Mouse (Mus musculus) cerebellum, adult 2 months (tissue): ENCODE data around the gene Hectd3. TPM values are rescaled to one million over a fixed set of nuclear protein-coding genes. Genes with fewer than 3 reads are reported as not detected.

Source experiments
- DNase-seq, 2 experiments: peaks; one replicate each; pipeline ENCODE4 v3.0.0; 2021
- H3K27ac ChIP-seq: fragments of 200-500 bp; 2 replicates; pipeline ENCODE4 v1.5.1; 2012; ENCODE audit warnings: low read length, control low read depth, inconsistent platforms; ENCODE audit not compliant: insufficient read depth
- H3K27me3 ChIP-seq: fragments of 200-500 bp; 2 replicates; pipeline ENCODE4 v1.6.1; 2012; ENCODE audit warnings: inconsistent platforms, mild to moderate bottlenecking, low read length, moderate library complexity; ENCODE audit not compliant: control insufficient read depth, insufficient read depth
- H3K4me1 ChIP-seq: fragments of 200-500 bp; 2 replicates; pipeline ENCODE4 v1.6.1; 2011; ENCODE audit warnings: low read length; ENCODE audit not compliant: control insufficient read depth, insufficient read depth
- H3K4me3 ChIP-seq: fragments of 200-500 bp; replicated peaks from 2 replicates; pipeline ENCODE3; 2011; ENCODE audit warnings: mild to moderate bottlenecking, low read depth, low read length, control low read depth; ENCODE audit not compliant: insufficient read depth
- CTCF ChIP-seq: fragments of 200-500 bp; IDR thresholded peaks from 2 replicates; pipeline ENCODE4 v1.5.1; 2011; ENCODE audit warnings: low read depth, mild to moderate bottlenecking, control low read depth, low read length, moderate library complexity, borderline replicate concordance; ENCODE audit not compliant: insufficient read depth
- POLR2A ChIP-seq: fragments of 200-500 bp; IDR thresholded peaks from 2 replicates; pipeline ENCODE4 v1.6.1; 2011; ENCODE audit warnings: low read length, control low read depth, borderline replicate concordance; ENCODE audit not compliant: insufficient read depth
- WGBS: fragments of 180-500 bp; shearing (Covaris S2); methylation state at CpG from one replicate; pipeline ENCODE4 v1.1.7; 2018; 5-methylcytosine and 5-hydroxymethylcytosine counted together
- polyA plus RNA-seq: library from polyadenylated mRNA; depleted of rRNA; stranded (reverse); fragments of >200 nt; gene quantifications from 2 replicates; pipeline ENCODE4 v1.2.3, GENCODE M21; 2012

The Hectd3 gene
- polyA plus RNA-seq, 1 experiment, result 69.5 TPM

GRCm38 (mm10) chr4:117019206-117020134 lies 24.4 kb downstream of the Hectd3 start, which contains the start of gene Eif2b3:
TSS of gene Eif2b3 (plus strand) at chr4:117019402.
- Histone ChIP-seq H3K4me1 (peaks cover 4% of the 10 kb centered on the region; the same call in 1 of the 2 replicates), H3K27ac (0 out of 2 replicates have a peak within 1 kb of the TSS, but pooled peaks have one; percentile 1), H3K4me3 (peak within 1 kb of the TSS; percentile 82), H3K27me3 (no peaks in the 10 kb centered on the region)
- DNase-seq, result peak; percentile 93
- under 1% methylated on average over 61 of the region's 61 CpGs for WGBS
- TF ChIP-seq POLR2A, result peak; percentile 96
- no peak for TF ChIP-seq CTCF

GRCm38 (mm10) chr4:117023469-117023868 lies 28.4 kb downstream of the Hectd3 start:
- TF ChIP-seq POLR2A (no peak), CTCF (no peak)

GRCm38 (mm10) chr4:117031105-117031504 lies 36.0 kb downstream of the Hectd3 start:
- no peak for TF ChIP-seq POLR2A
- TF ChIP-seq CTCF, result no peak
- no peaks in the 10 kb centered on the region for H3K27me3 ChIP-seq
- H3K4me1 ChIP-seq, result no peaks in the 10 kb centered on the region
- H3K27ac ChIP-seq, result no peak overlapping the region
- no peak for DNase-seq
- no peak overlapping the region for H3K4me3 ChIP-seq
- 97% methylated on average over 1 of the region's 1 CpGs for WGBS

More at GRCm38 (mm10) chr4:117023469-117023868, 28.4 kb downstream of the Hectd3 start:
- WGBS, result 98% methylated on average over 4 of the region's 4 CpGs
- Histone ChIP-seq H3K27ac (no peak overlapping the region), H3K4me3 (no peak overlapping the region), H3K4me1 (peaks cover 4% of the 10 kb centered on the region; the same call in 1 of the 2 replicates), H3K27me3 (no peaks in the 10 kb centered on the region)
- no peak for DNase-seq

GRCm38 (mm10) chr4:117039925-117040687 lies 45.0 kb downstream of the Hectd3 start:
- whole genome bisulfite sequencing, result 12% methylated on average over 9 of the region's 9 CpGs
- no peak for TF ChIP-seq POLR2A
- TF ChIP-seq CTCF, result no peak
- peaks cover 4% of the 10 kb centered on the region; the same call in 1 of the 2 replicates for H3K4me1 ChIP-seq
- no peak overlapping the region; the same call in 1 of the 2 replicates for H3K27ac ChIP-seq
- peak; percentile 37 to 41 for DNase-seq
- no peak overlapping the region for H3K4me3 ChIP-seq
- H3K27me3 ChIP-seq, result no peaks in the 10 kb centered on the region

GRCm38 (mm10) chr4:117040791-117041190 lies 45.7 kb downstream of the Hectd3 start:
- Histone ChIP-seq H3K4me1 (peaks cover 4% of the 10 kb centered on the region; the same call in 1 of the 2 replicates), H3K27me3 (no peaks in the 10 kb centered on the region), H3K4me3 (no peak overlapping the region), H3K27ac (no peak overlapping the region; the same call in 1 of the 2 replicates)
- TF ChIP-seq POLR2A (no peak), CTCF (no peak)
- WGBS, result 18% methylated on average over 1 of the region's 1 CpGs
- DNase-seq, result peak in 1 of 2 experiments; percentile 13

- H3K4me3 ChIP-seq, result no peak overlapping the region
- peak overlapping the region; percentile 69; the same call in 1 of the 2 replicates for H3K27ac ChIP-seq
- TF ChIP-seq CTCF, result no peak
- no peak for TF ChIP-seq POLR2A
- H3K4me1 ChIP-seq, result peaks cover 4% of the 10 kb centered on the region; the same call in 1 of the 2 replicates
- H3K27me3 ChIP-seq, result no peaks in the 10 kb centered on the region
- 23% methylated on average over 4 of the region's 4 CpGs for WGBS
- DNase-seq, result peak; percentile 29 to 42
These were observed 46.2 kb downstream of the Hectd3 start for GRCm38 (mm10) chr4:117041283-117041721.

GRCm38 (mm10) chr4:117048836-117049235 lies 53.7 kb downstream of the Hectd3 start:
- WGBS, result 30% methylated on average over 3 of the region's 3 CpGs
- H3K4me3 ChIP-seq, result no peak overlapping the region
- H3K4me1 ChIP-seq, result no peaks in the 10 kb centered on the region
- DNase-seq, result no peak
- TF ChIP-seq POLR2A, result no peak
- no peak for TF ChIP-seq CTCF
- H3K27me3 ChIP-seq, result no peaks in the 10 kb centered on the region
- no peak overlapping the region for H3K27ac ChIP-seq
